Mouse (Mus musculus): Measurements from ENCODE around the gene Nelfcd. TPM values are rescaled to one million over a fixed set of nuclear protein-coding genes. Genes with fewer than 3 reads are reported as not detected.

The Nelfcd gene
- 61.9 and 63.7 TPM in 2 replicates for total RNA-seq (2021)
- long read RNA-seq, transcript Nelfcd-202 (15 exons, 2,279 nt): major isoform, 110 of 141 reads
- long read RNA-seq, partial matches to known transcripts: 7 of 141 reads
- long read RNA-seq, other reads (novel, unspliced or antisense): 23 of 141 reads

DNA sequence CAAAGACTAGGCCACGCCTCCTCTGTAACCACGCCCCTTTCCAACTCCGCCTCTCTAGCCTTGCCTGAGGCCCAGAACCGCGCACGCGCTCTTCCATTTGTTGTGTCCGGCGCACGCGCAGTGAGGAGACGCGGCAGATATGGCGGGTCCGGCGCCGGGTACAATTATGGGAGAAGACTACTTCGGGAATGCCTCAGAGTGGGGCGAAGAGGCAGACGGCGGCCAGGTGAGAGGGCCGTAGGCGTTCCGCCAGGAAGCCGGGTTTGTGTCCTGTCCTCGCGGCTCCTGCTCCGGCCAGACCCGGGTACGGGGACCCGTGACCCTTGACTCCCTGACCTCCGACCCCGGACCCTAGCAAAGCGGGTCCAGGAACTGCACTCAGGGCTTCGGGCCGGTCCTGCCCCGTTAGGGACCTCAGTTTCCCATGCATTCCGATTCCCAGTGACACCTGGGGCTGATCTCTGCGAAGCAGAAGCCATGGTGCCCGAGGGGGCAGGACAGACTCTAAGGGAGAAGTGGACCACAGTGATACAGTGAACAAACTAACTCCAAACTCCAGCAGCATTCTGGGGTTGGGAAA, at the start of gene Nelfcd:
TSS of gene Nelfcd (plus strand) at position 74 of the 580 bp plus-strand sequence.
- DNase-seq: peak; percentile 95

DNA sequence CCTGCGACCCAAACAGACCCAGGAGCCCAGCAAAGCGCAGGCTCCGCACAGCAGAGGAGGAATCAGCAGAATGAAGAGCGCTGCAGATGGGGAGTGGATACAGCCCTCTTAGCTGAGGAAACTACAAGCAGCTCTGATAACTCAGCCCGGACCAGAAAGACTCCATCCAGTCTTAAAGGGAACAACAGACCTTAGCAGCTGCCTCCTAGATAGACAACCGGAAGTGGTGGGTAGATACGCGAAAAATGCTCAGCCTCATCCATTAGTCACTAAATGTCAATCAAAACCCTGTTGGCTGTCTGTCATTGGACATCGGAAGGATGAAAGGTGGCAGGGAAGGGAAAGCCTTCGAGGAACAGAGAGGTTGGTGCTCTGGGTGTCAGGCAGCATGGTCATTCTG, 49.0 kb upstream of the Nelfcd start:
- DNase-seq: no peak

DNA sequence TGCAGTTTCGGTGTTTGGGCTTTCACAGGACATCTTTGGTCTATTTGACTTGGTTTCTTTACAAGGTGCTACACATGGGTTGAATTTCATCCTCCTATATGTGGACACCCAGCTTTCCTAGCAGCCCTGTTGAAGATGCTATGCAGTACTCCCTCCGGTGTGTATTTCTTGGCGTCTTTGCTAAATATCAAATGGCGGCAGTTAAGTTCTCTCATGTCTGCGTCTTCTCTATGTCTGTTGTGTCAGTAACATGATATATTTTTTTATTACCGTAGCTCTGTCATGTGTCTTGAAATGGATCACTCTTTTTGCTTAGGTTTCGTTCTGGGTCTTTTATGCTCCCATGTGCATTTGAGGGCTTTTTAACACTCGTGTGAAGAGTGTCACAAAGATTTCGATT, 34.6 kb upstream of the Nelfcd start:
- DNase-seq: no peak

DNA sequence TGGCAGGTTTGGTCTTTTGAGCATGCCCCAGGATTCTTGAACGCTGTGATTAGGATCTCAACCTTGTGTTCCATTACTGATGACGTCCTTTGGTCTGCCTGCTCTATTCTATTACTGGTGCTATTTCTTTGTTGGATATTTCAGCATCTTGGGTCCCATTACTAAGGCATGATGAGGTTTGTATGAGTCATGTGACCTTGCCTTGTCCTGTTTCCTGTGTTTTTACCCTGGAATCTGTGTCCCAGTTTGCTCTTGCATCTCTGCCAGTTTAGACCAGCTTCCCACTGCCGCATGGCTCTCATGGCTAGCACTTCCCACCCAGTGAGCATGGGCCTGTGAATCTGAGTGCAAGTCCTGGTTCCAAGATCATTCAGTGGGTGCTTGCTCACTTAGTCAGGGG, 23.7 kb upstream of the Nelfcd start:
- DNase-seq: no peak

DNA sequence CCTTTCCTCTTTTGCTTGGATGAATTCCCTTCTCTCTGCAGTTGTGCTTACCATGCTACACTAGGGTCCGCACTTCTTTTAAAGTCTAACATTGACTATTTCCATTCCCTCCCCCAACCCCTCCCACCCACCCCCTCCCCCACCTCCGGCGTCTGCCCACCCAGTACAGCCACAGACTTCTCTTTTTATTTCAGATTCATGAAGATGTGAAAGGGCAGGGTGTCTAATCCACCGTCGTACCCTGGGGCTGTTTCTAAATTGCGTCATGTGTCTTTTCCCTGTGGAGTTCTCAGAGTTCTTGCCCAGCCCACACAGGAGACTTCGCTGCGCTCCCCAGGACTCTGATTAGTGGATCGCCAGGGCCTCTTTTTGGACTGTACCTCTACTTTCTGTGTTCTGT, 23.1 kb upstream of the Nelfcd start:
- DNase-seq: no peak

DNA sequence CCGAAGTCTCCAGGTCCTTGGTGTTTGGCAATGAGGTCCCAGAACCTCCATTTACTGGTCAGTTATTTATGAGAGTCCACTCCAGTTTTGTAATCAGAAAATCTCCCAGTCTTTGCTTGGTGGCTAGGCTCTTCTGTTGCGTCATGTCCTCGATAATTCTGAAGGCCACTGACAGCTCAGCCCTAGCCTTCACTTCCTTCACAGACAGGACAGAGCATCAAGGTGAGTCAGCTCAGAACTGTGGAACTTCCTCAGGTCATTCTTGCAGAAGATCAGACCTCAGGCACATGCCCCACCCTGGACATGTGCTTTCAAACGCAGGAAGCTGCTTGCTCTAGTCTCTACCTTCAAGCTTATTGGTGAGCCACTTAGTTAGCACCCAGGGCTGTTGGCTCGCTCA, 22.2 kb upstream of the Nelfcd start:
- peak; percentile 18 for DNase-seq

DNA sequence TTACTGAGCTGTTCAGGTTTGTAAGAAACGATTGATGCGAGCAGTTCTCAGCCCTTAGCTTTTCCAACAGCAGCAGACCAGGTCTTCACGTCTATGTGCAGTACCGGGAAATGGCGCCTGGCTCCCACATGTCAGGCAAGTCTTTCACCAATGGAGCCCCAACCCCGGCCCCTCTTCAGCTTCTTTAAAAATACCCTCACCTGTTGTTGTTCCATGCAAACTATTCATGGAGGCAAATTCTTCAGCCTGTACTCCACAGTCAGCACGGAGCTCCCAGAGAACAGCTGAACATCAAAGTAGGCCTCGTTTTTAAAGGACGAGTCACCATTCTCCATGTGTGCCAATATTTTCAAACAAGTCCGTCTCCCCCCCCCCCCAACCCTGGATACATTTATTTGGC, 19.0 kb upstream of the Nelfcd start:
- no peak for DNase-seq

DNA sequence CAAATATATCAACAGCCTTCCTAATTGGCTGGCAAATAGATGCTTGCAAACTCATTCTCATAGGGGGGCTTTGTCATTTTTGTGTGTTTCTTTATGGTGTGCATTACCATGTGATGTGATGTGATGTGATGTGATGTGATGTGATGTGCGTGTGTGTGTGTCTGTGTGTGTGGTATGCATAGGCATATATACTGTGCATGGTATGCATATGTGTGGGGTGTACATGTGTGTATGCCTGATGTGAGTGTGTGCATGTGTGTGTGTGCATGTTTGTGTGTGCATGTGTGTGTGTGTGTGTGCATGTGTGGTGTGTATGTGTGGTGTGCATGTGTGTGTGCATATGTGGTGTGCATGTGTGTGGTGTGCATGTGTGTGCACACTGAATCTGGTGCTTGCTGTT, 18.5 kb upstream of the Nelfcd start:
- no peak for DNase-seq

DNA sequence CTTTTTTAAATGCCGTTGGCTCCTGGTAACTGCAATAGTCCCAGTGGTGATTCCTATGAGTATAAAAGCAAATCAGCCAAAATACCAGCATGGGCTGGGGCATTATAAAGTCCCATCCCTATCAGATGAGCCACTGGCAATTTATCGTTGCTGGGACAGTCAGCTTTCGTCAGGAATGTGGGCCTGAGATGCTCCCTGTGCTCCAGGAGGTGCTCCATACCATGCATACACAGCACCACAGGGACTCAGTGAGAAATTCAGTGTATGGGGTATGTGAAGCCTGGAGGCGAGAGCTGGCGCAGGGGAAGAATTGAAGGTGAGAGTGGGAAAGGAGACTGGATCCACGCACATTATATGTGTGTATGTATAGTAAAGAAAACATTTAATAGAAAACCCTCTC, 17.7 kb upstream of the Nelfcd start:
- no peak for DNase-seq

DNA sequence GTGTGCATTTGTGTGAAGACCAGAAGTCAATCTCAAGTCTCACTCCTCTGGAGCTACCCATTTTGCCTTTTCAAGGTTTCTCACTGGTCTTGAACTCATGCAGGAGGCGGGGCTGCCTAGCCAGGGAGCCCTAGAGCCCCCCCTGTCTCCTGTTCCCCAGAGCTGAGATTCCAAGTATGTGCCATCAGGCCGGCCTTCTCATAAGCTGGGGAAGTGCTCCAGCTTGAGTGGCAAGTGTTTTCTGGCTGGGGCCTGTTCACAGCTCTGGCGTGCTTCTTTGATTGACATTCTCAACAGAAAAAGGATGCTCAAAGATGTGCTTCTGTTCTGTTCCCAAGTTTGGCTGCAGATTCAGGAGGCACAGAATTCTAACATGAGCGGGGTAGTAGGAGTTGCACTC, 15.2 kb upstream of the Nelfcd start:
- no peak for DNase-seq

DNA sequence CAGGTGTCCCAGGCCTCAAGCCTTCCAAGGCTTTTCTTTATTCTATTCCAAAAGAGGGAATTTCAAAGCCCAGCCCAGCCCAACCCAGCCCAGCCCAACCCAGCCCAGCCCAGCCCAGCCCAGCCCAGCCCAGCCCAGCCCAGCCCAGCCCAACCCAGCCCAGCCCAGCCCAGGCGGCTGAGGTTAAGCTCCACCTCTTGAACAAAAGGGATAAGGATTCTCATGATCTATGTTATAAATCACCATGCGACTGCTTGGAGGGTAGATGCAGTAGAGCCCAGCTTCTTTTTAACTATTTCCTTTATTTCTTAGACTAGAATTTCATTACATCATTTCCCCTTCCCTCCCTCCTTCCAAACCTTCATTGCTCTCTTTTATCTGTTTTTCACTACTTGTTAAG, 5.4 kb upstream of the Nelfcd start:
- DNase-seq: no peak

DNA sequence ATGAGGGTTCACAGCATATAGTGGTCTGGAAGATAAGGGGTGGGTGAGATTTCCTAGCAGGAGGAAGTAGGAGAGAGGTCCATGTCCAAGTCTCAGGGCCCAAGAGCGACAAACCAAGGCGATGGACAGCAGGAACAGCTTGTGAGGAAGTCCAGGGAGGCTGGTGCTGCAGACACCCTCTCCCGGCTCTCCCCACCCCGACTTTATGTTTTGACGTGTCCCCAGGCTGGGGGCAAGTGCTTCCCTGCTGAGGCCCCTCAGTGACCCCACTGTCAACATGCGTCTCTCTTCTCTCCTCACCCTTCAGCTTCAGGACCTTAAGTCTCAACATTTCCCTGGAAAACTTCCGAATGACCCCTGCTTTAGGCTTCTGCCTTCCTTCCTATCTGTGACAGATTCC, 2.5 kb upstream of the Nelfcd start:
- no peak for DNase-seq

DNA sequence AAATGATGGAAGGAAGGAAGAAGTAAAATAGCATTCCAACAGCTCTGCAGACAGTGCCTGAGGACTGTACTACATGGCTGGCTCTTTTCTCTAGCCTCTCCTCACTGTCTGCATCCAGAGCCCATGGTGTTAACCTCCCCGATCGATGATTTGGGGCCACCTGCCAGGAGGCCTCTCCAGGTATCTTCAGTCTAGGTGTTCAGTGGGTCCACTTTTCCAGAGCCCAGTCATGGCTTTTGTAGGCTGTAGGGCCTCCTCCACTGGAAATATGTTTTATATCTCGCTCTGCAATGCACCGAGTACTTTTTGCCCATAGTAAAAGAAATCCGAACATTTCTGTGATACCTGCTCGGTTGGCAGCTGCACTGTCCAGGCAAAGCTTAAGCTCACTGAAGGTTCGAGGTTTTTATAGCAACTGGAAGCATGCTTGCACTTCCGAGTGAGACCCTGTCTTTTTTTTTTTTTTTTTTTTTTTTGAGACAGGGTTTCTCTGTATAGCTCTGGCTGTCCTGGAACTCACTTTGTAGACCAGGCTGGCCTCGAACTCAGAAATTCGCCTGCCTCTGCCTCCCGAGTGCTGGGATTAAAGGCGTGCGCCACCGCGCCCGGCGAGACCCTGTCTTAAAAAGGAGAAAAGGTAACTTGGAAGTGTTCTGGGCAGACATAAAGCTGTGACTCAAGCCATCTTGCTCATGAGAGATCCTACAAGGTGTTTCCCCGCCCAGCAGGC, 438 bp upstream of the Nelfcd start:
- DNase-seq: no peak

DNA sequence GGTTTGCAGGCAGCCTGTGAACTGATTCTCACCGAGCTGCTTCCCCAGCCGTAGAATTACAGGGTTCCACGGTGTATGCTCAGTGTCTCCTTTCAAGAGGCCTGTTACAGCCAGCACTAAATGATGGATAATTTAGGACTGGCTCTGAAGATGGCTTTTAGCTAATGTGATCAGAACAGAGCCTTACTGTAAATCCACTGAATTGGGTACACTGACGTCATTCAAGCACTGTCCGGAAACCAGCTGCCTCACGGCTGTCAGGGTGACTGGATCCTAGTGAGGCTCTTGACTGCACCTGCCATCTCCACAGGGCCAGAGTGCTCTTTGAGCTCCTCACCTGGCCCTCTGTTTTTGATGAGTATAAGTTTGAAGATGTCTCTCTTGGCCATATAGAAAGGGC, 5.5 kb downstream of the Nelfcd start:
- no peak for DNase-seq

DNA sequence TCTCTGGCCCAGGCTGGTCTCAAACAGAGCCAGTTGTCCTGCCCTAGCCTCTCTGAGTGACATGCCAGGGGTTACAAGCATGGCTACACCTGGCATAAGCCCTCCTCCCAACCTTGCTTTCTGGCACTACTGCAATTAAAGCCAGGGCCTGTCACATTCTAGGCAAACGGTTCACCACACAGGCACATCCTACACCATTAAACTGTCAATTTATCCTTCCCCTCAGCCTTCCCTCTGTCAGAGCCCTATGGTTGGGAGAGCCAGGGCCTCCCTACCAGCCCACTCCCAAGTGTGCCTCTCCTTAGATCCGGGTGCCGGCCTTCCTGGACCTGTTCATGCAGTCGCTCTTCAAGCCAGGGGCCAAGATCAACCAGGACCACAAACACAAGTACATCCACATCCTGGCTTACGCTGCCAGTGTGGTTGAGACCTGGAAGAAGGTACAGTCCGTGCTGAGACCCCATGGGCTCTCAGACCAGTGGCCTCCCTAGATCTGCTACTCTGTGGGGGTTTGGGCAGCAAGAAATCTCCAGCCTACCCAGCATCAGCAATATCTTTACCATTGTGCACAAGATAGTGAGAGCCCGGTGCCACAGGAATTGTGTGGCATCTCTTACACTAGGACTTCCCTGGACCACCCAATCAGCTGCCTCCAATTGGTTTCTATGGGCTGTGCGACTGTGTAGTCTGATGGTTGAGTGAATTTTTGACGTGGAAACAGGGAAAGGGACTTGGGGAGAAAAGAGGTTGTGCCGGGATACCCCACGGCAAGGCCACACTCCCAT, 8.9 kb downstream of the Nelfcd start:
- no peak for DNase-seq

DNA sequence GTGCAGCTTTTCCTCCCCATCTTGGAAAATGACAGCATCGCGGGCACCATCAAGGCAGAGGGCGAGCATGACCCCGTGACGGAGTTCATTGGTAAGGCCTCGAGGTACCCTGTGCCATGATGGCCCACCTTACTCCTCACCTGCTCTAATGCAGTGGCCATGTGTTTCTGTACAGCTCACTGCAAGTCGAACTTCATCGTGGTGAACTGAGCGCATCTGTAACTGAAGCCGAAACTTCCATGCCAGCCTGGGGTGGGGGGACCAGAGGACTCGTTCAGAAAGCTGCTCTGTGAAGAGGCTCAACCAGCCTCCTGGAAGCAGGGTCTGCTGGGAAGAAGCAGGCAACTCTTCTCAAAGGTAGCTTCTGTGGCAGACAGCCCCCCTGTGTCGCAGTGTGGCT, 11.3 kb downstream of the Nelfcd start:
- no peak for DNase-seq

DNA sequence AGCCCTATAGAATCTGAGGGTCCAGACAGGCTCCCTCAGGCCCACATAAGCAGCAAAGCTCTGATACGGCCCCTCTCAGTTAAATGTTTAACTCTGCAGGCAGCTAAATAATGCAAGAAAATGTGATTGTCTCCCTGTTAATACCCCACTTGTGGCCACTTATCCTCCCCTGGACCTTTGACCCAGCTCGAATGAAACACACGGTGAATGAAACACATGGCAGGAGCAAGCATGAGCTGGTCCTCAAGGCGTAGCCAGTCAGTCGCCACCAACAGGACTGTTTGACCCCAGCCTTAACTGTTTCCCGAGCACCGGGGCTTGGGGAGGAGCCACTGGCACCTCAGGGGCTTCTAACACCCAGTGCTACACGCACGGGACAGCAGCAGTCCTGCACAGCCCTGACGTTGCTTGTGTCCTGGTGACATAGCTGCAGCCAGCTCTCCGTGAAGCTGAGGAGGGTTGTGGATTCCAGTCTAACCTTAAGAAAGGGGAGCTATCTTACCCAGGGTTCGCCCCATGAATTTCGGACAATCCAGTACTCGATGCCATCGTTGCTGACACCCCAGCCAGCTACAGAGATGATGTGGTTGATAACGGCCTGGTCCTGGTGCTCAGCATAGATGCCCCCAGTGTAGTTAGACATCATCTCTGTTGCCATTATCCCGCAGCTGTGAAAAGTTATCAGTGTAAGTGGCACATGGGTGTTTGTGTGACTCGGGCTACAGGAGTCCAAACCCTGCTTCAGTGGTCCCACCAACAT, 12.7 kb downstream of the Nelfcd start:
- DNase-seq: no peak

DNA sequence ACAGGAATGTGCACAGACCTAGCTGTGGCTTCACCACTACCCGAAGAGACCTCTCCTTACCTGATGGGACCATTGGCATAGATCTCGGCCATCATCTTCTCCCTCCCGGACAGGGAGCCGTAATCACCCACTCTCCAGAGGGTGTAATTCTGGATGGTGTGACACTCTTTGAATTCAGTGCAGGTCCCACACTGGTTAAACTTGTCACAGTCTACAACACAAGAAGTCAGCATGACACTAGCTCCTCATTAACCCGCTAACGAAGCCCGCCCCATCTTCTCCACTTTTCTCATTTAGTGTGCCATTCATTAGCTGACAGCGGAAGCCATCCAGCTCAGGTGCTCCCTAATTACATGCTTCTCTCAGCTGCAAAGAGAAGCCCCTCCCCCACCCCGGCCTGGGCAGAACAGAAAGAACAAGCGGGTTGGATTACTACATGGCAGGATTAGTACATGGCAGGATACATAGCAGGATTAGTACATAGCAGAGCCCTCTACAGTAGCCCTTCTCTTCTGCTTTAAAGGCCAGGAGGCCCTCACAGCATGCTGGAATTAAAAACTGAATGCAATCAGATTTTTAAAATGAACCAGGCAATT, 13.5 kb downstream of the Nelfcd start:
- DNase-seq: no peak

DNA sequence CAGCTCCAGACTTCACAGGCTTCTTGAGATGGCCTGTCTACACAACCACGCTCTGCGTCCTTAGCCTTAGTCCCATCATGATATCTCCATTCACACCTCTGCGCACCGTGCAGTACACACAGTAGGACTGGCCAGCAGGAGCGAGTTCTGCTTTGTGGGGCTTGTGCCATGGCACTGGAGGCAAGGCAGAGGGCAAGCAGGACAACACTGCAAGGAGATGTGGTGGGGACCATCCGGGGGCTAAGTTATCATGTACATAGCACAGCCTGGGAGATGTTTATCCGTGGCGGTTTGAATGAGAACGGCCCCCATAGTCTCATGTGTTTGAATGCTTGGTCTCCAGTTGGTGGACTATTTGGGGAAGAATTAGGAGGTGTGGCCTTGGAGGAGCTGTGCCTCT, 19.3 kb downstream of the Nelfcd start:
- no peak for DNase-seq

DNA sequence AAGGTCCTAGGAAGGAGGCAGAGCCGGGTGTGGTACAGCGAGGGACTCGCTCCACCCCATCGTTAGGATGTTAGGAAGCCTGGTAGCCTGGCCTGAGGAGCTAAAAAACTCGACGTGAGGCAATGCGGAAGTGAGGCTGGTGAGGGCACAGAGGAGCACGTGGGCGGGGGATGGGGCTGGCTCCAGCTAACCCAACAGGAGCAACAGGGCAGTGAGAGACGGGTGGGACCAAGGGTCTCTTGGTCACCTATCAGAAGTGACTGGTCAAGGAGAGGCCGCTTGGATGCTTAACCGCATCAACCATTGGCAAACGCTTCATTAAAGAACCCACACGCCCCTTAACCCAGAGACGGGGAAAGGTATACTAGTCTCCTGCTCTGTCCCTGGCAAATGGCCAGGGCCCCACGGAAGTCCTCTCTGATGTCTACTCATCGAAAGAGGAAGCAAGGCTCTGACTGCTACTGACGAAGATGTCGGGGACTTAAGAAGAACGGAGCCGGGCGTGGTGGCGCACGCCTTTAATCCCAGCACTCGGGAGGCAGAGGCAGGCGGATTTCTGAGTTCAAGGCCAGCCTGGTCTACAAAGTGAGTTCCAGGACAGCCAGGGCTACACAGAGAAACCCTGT, 20.6 kb downstream of the Nelfcd start:
- DNase-seq: no peak

DNA sequence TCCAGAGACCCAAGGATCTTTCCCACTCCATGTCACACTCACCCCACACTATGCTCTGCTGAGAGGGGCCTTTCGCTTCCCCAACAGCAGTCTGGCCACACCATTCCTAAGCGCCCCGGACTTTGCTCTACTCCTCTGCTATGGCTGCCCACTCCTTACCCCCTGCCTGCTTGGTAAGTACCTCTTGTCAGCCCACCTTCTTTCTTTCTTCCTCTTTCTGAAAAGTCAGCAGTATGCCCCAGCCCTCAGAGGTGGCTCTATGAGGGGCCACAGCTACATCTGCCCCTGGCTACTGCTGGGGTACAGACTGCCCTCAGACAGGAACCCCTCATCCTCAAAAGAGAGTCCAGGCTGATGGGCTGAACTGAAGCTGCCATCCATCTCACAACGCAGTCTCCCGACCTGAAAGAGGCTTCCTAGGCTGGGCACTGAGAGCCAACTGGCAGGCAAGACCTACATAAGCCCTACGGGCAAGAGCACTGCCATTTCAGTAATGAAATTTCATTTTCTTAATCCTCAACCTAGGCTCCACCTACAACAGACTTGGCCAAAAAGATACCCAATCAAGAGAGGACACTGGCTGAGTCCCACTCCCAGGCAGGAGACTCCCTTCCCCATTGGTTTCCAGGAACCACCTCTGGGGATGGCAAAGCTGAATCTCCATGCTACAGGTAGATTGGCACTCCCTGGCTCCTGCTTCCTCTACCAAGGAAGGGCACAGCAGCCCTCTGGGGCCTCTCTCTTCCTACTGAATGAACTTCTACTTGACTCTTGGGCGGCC, 21.5 kb downstream of the Nelfcd start:
- no peak for DNase-seq
